31 mouse cellular contexts compared by ENCODE assay signal in the genomic region with DNA sequence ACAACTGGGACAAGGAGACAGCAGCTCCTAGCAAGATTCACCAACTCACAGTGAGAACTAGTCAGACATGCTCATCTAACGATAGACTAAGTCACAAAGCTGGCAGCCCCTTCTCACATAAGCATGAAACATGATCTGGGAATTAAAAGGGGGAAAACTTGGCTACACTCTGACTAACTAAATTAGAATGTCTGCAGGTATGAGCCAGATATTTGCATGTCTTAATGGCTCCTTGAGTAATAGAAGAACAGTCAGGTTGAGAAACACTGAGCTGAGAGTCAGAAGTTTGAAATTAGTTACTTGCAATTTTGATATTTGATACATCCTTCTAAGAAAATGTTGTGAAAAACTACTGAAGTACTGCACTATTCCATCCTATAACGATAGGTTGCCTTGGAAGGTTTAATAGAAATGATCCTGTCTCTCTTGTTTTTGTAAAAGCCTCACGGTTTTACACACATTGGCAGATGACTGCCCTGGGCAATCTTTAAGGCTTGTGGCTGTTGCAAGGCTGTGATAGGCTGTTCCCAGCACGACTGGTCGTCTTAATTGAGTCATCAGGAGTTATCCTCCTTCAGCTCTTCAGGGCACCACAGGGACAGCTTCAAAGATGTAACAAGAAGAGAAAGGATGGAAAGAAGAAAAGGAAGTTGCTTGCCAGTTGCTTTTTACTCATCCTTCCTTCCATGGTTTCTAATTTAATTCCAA. TPM values are rescaled to one million over a fixed set of nuclear protein-coding genes. Genes with fewer than 3 reads are reported as not detected.
"Had no signal": no experiment of that assay in that cellular context is flagged by ENCODE, and none has a peak within 500 bp of the region (broad histone marks: within the 10 kb centered on the region; RNA-seq: fewer than 3 reads in every experiment).

No protein-coding gene starts in this region.

- H3K36me3 ChIP-seq: heart, embryonic 13.5 days; heart, embryonic 15.5 days; hindbrain, embryonic 13.5 days; hindbrain, embryonic 15.5 days; kidney, embryonic 15.5 days; limb, embryonic 12.5 days had no signal

- H3K9me3 ChIP-seq: heart, embryonic 13.5 days; heart, embryonic 15.5 days; hindbrain, embryonic 13.5 days; hindbrain, embryonic 15.5 days; kidney, embryonic 15.5 days; limb, embryonic 10.5 days; limb, embryonic 12.5 days had no signal

- H3K4me1 ChIP-seq: limb, embryonic 12.5 days had no signal

- H3K27ac ChIP-seq: heart, adult 2 months; heart, embryonic 13.5 days; heart, embryonic 15.5 days; hindbrain, embryonic 13.5 days; hindbrain, embryonic 15.5 days; hindbrain, postnatal 0 days; kidney, embryonic 15.5 days; kidney, postnatal 0 days; left cerebral cortex, adult 2 months; limb, embryonic 10.5 days; limb, embryonic 12.5 days had no signal

- H3K9ac ChIP-seq: heart, embryonic 13.5 days; heart, embryonic 15.5 days; hindbrain, embryonic 13.5 days; hindbrain, embryonic 15.5 days; kidney, embryonic 15.5 days; limb, embryonic 12.5 days had no signal

- DNase-seq: gastrocnemius, postnatal 14 days; gastrocnemius, postnatal 36 days; heart, adult 11 months; heart, adult 2 months; heart, postnatal 14 days; heart, postnatal 36 days; kidney, adult 11 months; kidney, adult 2 months; kidney, adult 9 months; kidney, postnatal 14 days; kidney, postnatal 36 days; layer of hippocampus, adult 9-11 months; liver had no signal

- ATAC-seq: hindbrain, postnatal 0 days; intestine, embryonic 16.5 days had no signal

- H3K4me3 ChIP-seq: heart, adult 2 months; heart, embryonic 13.5 days; heart, embryonic 15.5 days; hindbrain, embryonic 13.5 days; hindbrain, embryonic 15.5 days; kidney, embryonic 15.5 days; left cerebral cortex, adult 2 months; limb, embryonic 10.5 days; limb, embryonic 12.5 days had no signal

- H3K27me3 ChIP-seq: heart, embryonic 13.5 days; heart, embryonic 15.5 days; limb, embryonic 12.5 days had no signal

- H3K4me2 ChIP-seq: heart, embryonic 11.5 days; heart, embryonic 13.5 days; heart, embryonic 15.5 days; hindbrain, embryonic 13.5 days; hindbrain, embryonic 15.5 days; kidney, embryonic 15.5 days; limb, embryonic 12.5 days; liver, embryonic 11.5 days had no signal

RNA-seq across cellular contexts. Expression of a gene that starts 54.8 kb away (rescaled TPM):
- total RNA-seq: gastrocnemius, adult 18-20 months; gastrocnemius, adult 8-10 months; gastrocnemius, postnatal 14 days; gastrocnemius, postnatal 36 days; heart, adult 2 months; heart, postnatal 14 days; heart, postnatal 36 days; hematopoietic stem cell, adult 5-6 weeks had no signal
- polyA plus RNA-seq: heart, adult 2 months; heart, postnatal 0 days; large intestine, adult 2 months had no signal
